Mouse (Mus musculus) C2C12 (cell line): ENCODE results near the gene Plekha4. TPM values are rescaled to one million over a fixed set of nuclear protein-coding genes. Genes with fewer than 3 reads are reported as not detected.
A peak's percentile ranks its signal among the peaks of the same experiment; 100 is the strongest.

Experiments
- H3K27me3 ChIP-seq: one replicate; pipeline ENCODE4 v1.6.1; 2011; ENCODE audit not compliant: control insufficient read depth, insufficient read depth, insufficient read length
- H3K36me3 ChIP-seq: one replicate; pipeline ENCODE4 v1.6.1; 2011; ENCODE audit not compliant: control insufficient read depth, insufficient read depth
- H3K4me3 ChIP-seq: one replicate; pipeline ENCODE4 v1.5.1; 2011; ENCODE audit warnings: mild to moderate bottlenecking, control low read depth; ENCODE audit not compliant: poor library complexity, insufficient read depth, severe bottlenecking
- H3K79me2 ChIP-seq: one replicate; pipeline ENCODE4 v1.6.1; 2011; ENCODE audit not compliant: control insufficient read depth, insufficient read depth
- H3K79me3 ChIP-seq: one replicate; pipeline ENCODE4 v1.6.1; 2011; ENCODE audit warnings: low read depth, control low read depth
- H3ac ChIP-seq: one replicate; pipeline ENCODE3; 2011; ENCODE audit warnings: low read depth; ENCODE audit not compliant: control insufficient read depth, insufficient read length
- CEBPB ChIP-seq: IDR thresholded peaks from one replicate; pipeline ENCODE4 v1.6.1; 2011; ENCODE audit warnings: low read depth, mild to moderate bottlenecking, control low read depth, moderate library complexity
- CTCF ChIP-seq: IDR thresholded peaks from one replicate; pipeline ENCODE4 v1.5.1; 2011; ENCODE audit not compliant: control insufficient read depth, insufficient read depth, insufficient read length
- FOSL1 ChIP-seq: IDR thresholded peaks from one replicate; pipeline ENCODE4 v1.8.0; 2011; ENCODE audit warnings: mild to moderate bottlenecking, low read length; ENCODE audit not compliant: poor library complexity, insufficient read depth, severe bottlenecking
- MAX ChIP-seq: IDR thresholded peaks from one replicate; pipeline ENCODE4 v1.6.1; 2011; ENCODE audit warnings: mild to moderate bottlenecking, control low read depth
- MYOD1 ChIP-seq: IDR thresholded peaks from one replicate; pipeline ENCODE4 v1.6.1; 2011; ENCODE audit warnings: low read depth; ENCODE audit not compliant: control insufficient read depth, insufficient read length
- MYOG ChIP-seq: IDR thresholded peaks from one replicate; pipeline ENCODE4 v1.6.1; 2011; ENCODE audit not compliant: control insufficient read depth, insufficient read length; ENCODE audit errors: extremely low read depth
- USF1 ChIP-seq: IDR thresholded peaks from one replicate; pipeline ENCODE4 v1.6.1; 2011; ENCODE audit warnings: low read depth, mild to moderate bottlenecking, control low read depth, moderate library complexity
- polyA plus RNA-seq: library from polyadenylated mRNA; unstranded; fragments of >200 nt; fragmentation: generic; extraction: Trizol; gene quantifications from one replicate; pipeline ENCODE4 v1.2.1, GENCODE M21; 2012; ENCODE audit warnings: missing spikeins

Plekha4 gene
- polyA plus RNA-seq, 1 experiment = 0.89 TPM

GRCm38 (mm10) chr7:45521728-45522184, 4.4 kb upstream of the Plekha4 start:
- H3K79me3 ChIP-seq = peaks cover 14% of the 10 kb centered on the region
- H3ac ChIP-seq = no peak overlapping the region
- peak overlapping the region; percentile 6 for H3K4me3 ChIP-seq
- no peaks in the 10 kb centered on the region for H3K27me3 ChIP-seq
- TF ChIP-seq FOSL1 (no peak), MYOD1 (no peak), CTCF (no peak), CEBPB (no peak), MAX (no peak), MYOG (no peak), USF1 (no peak)
- H3K36me3 ChIP-seq = peaks cover 21% of the 10 kb centered on the region
- H3K79me2 ChIP-seq = peaks cover 19% of the 10 kb centered on the region

DNA sequence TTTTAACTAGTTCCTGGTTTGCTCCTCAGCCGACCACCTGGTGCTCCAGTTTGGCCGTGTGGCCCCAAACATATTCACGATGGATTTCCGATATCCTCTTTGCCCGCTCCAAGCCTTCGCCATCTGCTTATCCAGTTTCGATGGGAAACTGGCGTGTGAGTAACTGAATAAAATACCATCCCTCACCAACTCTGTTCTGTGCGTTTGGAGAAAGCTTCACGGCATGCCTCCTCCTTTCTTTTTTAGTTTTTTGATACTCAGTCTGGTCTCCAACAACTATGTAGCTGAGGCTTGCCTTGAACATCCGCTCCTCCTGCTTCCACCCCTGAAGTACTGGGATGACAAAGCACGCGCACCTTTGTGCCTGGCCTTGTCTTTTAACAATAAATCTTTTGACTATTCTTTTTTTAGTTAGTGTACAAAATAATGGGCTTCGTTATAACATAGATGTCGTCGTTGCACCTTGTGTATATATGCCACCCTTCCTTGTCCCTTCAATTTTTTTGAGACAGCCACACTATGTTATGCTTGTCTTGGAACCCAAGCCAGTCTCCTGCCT, 3.9 kb upstream of the Plekha4 start:
- Histone ChIP-seq H3K4me3 (no peak overlapping the region), H3K79me2 (peaks cover 19% of the 10 kb centered on the region), H3ac (no peak overlapping the region), H3K27me3 (no peaks in the 10 kb centered on the region), H3K36me3 (peaks cover 21% of the 10 kb centered on the region), H3K79me3 (peaks cover 14% of the 10 kb centered on the region)
- no peak for TF ChIP-seq CTCF
- TF ChIP-seq FOSL1 = no peak
- TF ChIP-seq MYOD1 = no peak
- no peak for TF ChIP-seq CEBPB
- TF ChIP-seq MYOG = no peak
- no peak for TF ChIP-seq USF1
- TF ChIP-seq MAX = no peak

- Histone ChIP-seq H3K79me3 (peaks cover 14% of the 10 kb centered on the region), H3K27me3 (no peaks in the 10 kb centered on the region), H3K36me3 (peaks cover 21% of the 10 kb centered on the region), H3K79me2 (peaks cover 19% of the 10 kb centered on the region), H3K4me3 (no peak overlapping the region), H3ac (no peak overlapping the region)
- no peak for TF ChIP-seq MYOD1
- no peak for TF ChIP-seq MAX
- TF ChIP-seq MYOG = no peak
- no peak for TF ChIP-seq FOSL1
- no peak for TF ChIP-seq USF1
- no peak for TF ChIP-seq CEBPB
- TF ChIP-seq CTCF = no peak
Observed at GRCm38 (mm10) chr7:45522957-45523676, 3.0 kb upstream of the Plekha4 start.

DNA sequence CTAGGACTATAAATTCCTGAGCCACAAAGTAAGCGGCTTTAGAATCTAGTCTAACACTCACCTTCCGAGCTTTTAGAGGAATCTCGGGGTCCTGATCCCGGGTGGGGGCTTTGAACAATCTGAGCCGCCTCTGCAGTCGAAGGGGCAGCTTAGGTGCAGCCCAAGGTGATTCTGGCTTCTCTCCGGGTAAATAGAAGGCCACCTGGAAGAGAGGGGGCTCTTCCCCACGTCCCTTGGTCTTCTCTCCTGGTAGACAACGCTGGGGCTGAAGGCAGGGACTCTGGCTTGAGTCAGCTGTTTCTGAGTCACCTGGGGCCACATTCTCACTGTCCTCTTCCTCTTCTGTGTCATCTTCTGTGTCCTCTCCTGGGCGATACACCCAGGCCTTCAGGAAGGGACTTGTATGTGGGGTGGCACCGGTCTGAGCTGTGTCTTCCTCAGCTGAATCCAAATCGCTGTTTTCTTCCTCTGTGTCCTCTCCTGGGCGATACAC, 2.4 kb upstream of the Plekha4 start:
- Histone ChIP-seq H3K79me3 (peaks cover 14% of the 10 kb centered on the region), H3ac (no peak overlapping the region), H3K36me3 (peaks cover 21% of the 10 kb centered on the region), H3K27me3 (no peaks in the 10 kb centered on the region), H3K4me3 (no peak overlapping the region), H3K79me2 (peaks cover 19% of the 10 kb centered on the region)
- TF ChIP-seq USF1 (no peak), MAX (no peak), CEBPB (no peak), FOSL1 (no peak)

GRCm38 (mm10) chr7:45524841-45525621, 1.1 kb upstream of the Plekha4 start:
- Histone ChIP-seq H3ac (peak overlapping the region; percentile 25), H3K4me3 (peak overlapping the region; percentile 75)

More at GRCm38 (mm10) chr7:45524841-45525621, 1.1 kb upstream of the Plekha4 start:
- no peak for TF ChIP-seq CEBPB
- peak; percentile 47 for TF ChIP-seq MAX
- TF ChIP-seq USF1 = peak; percentile 49
- Histone ChIP-seq H3K79me3 (peaks cover 14% of the 10 kb centered on the region), H3K36me3 (peaks cover 21% of the 10 kb centered on the region), H3K27me3 (no peaks in the 10 kb centered on the region), H3K79me2 (peaks cover 19% of the 10 kb centered on the region)
